Mouse (Mus musculus) bone marrow, adult 2 months (tissue): Measurements from ENCODE around the gene Gpr21. TPM values are rescaled to one million over a fixed set of nuclear protein-coding genes. Genes with fewer than 3 reads are reported as not detected.
"Not testable (repeated sequence)": the region's sequence is repeated elsewhere in the genome, so short reads cannot be mapped to it uniquely, and the experiment has no call there.

Experiments
- H3K27ac ChIP-seq: fragments of 200-500 bp; 2 replicates; pipeline ENCODE4 v1.5.1; 2012; ENCODE audit warnings: low read depth, mild to moderate bottlenecking, control low read depth, inconsistent platforms, low read length; ENCODE audit not compliant: control insufficient read depth, poor library complexity, insufficient read depth
- H3K4me1 ChIP-seq: fragments of 200-500 bp; 2 replicates; pipeline ENCODE4 v1.6.1; 2011; ENCODE audit warnings: low read length; ENCODE audit not compliant: control insufficient read depth, insufficient read depth
- H3K4me3 ChIP-seq: fragments of 200-500 bp; replicated peaks from 2 replicates; pipeline ENCODE3; 2011; ENCODE audit warnings: mild to moderate bottlenecking, low read depth, low read length, control low read depth; ENCODE audit not compliant: control insufficient read depth
- CTCF ChIP-seq: fragments of 200-500 bp; IDR thresholded peaks from 2 replicates; pipeline ENCODE4 v1.5.1; 2011; ENCODE audit warnings: low read length, control low read depth; ENCODE audit not compliant: control insufficient read depth, insufficient read depth
- POLR2A ChIP-seq: fragments of 200-500 bp; IDR thresholded peaks from 2 replicates; pipeline ENCODE4 v1.6.1; 2011; ENCODE audit warnings: low read depth, mild to moderate bottlenecking, control low read depth, low read length, borderline replicate concordance; ENCODE audit not compliant: control insufficient read depth
- WGBS: fragments of 180-500 bp; shearing (Covaris S2); methylation state at CpG from one replicate; pipeline ENCODE4 v1.1.7; 2018; 5-methylcytosine and 5-hydroxymethylcytosine counted together
- polyA plus RNA-seq: library from polyadenylated mRNA; stranded (reverse); fragments of >200 nt; gene quantifications from 2 replicates; pipeline ENCODE4 v1.2.4, GENCODE M21; 2011; ENCODE audit warnings: low replicate concordance; ENCODE audit not compliant: missing spikeins, insufficient read depth, insufficient read length

The Gpr21 gene
- polyA plus RNA-seq, result not detected in 2 replicates

DNA sequence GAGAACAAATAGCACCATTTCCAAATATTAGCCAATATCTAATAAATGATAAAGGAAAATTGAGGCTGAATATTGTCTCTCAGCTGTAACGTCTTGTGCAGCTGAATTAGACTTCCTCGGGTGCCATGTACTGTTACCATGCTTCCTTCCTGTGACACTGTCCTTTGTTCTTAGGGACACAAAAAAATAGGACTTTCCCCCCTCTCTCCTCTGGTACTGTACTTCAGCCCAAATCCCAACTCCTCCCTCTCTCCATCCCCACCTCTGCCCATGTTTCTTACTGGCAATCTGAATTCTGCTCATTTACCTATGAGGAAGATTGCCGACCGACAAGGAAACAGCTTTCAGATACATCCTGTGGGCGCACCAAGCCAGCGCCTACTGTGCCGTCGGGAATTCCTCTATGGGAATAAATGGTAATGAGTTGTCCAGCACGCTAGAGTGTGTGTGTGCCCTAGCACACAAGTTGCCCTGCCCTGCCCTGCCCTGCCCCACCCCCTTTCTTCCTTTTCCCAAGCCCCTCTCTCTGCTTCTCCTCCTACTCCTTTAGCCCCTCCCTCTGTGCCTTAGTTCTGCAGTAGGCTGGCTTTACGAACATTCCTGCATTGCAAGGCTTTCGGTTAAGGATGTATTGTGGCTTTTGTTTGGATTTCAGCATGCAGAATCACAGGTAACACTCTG, at the start of gene Gpr21:
TSS of gene Gpr21 (plus strand) at position 303 of the 681 bp plus-strand sequence.
- TF ChIP-seq POLR2A (no peak), CTCF (no peak)
- WGBS, result 77% methylated on average over 11 of the region's 11 CpGs
- Histone ChIP-seq H3K27ac (no peak within 1 kb of the TSS), H3K4me3 (no peak within 1 kb of the TSS), H3K4me1 (no peaks in the 10 kb centered on the region)

DNA sequence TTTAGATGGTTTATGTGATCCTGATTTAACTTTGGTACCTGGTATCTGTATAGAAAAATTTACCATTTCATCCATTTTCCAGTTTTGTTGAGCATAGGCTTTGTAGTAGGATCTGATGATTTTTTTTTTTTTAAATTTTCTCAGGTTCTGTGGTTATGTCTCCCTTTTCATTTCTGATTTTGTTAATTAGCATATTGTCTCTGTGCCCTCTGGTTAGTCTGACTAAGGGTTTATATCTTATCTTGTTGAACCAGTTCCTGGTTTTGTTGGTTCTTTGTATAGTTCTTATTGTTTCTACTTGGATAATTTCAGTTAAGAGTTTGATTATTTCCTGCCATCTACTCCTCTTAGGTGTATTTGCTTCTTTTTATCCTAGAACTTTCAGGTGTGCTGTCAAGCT, 36.6 kb upstream of the Gpr21 start:
- Histone ChIP-seq H3K27ac (no peak overlapping the region), H3K4me1 (no peaks in the 10 kb centered on the region), H3K4me3 (no peak overlapping the region)
- TF ChIP-seq POLR2A, result no peak
- no peak for TF ChIP-seq CTCF

DNA sequence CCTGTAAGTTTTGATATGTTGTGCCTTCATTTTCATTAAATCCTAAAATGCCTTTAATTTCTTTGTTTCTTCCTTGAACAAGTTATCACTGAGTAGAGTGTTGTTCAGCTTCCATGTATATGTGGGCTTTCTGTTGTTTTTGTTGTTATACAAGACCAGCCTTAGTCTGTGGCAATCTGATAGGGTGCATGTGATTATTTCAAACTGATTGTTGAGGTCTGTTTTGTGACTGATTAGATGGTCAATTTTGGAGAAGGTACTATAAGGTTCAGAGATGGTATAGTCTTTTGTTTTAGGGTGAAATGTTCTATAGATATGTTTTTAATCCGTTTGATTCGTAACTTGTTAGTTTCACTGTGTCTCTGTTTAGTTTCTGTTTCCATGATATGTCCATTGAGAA, 36.1 kb upstream of the Gpr21 start:
- Histone ChIP-seq H3K4me1 (no peaks in the 10 kb centered on the region), H3K4me3 (no peak overlapping the region), H3K27ac (no peak overlapping the region)
- 71% methylated on average over 2 of the region's 2 CpGs for WGBS
- no peak for TF ChIP-seq POLR2A
- TF ChIP-seq CTCF, result no peak

DNA sequence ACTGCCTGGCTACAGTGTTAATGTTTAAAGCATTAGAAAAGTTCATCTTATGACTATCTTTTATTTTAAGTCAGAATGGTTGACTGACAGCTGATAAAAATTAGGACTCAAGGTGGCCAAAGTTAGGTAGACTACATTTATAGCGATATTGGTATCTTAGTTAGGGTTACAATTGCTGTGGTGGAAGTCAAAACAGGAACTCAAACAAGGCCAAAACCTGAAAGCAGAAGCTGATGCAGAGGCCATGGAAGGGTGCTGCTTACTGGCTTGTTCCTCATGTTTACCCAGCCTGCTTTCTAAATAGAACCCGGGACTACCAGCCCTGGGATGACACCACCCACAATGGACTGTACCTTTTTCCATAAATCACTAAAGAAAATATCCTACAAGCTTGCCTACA, 32.0 kb upstream of the Gpr21 start:
- TF ChIP-seq CTCF, result no peak
- TF ChIP-seq POLR2A, result no peak
- Histone ChIP-seq H3K4me3 (no peak overlapping the region), H3K4me1 (no peaks in the 10 kb centered on the region), H3K27ac (no peak overlapping the region)
- 59% methylated on average over 2 of the region's 2 CpGs for WGBS

DNA sequence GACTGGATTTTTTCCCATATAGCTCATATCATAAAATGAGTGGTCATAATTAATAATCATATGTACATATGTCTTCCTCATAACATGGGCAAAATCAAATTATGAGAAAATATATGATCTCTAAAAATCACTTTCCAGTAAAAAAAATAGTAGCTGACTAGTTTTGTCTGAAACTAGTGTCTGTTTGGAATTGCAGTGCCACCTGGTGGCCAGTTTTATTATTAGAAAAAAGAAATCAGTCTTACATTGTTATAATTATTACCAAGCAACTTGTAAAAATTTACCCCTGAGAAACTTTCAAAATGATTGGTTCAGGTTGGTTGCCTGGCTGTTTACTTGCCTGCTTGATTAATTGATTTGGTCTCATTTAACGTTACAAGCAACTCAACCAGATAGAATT, 30.8 kb upstream of the Gpr21 start:
- Histone ChIP-seq H3K27ac (no peak overlapping the region), H3K4me3 (no peak overlapping the region), H3K4me1 (no peaks in the 10 kb centered on the region)
- WGBS, result 72% methylated on average over 1 of the region's 1 CpGs
- TF ChIP-seq POLR2A, result no peak

DNA sequence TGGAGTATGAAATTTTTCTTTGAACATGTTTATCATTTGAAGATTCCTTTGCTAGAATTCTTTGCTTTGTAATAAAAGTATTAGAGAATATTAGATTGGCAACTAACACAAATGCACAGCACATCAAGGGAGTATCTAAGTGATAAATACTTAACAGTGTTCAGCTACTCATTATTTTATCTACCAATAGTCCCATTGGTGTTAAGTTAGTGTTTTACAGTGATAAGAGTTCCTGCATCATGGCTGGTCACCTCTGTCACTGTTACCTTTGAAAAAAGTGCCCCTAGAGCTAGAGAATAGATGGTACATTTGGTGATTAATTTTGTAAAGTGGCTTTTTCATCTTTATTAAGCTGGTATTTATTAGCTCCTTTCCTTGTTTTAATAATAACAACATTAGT, 29.7 kb upstream of the Gpr21 start:
- Histone ChIP-seq H3K4me1 (no peaks in the 10 kb centered on the region), H3K4me3 (no peak overlapping the region), H3K27ac (no peak overlapping the region)
- no peak for TF ChIP-seq CTCF

DNA sequence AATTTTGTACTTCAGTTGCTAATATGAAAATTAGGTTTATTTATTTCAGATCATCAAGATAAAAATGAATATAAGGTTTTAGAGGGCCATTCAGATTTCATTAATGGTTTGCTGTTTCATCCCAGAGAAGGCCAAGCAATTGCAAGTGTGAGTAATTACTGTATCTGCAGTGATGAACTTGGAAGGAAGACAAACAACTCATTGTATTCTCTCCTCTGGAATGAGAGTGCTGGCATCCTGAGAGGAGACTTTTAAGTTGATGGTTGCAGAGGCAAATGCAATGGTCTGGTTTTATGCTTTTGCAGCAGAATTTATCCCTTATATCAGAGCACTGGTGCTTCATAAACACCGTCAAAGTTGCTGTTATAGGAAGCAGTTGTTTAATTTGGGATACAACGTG, 27.2 kb upstream of the Gpr21 start:
- Histone ChIP-seq H3K4me1 (no peaks in the 10 kb centered on the region), H3K4me3 (no peak overlapping the region), H3K27ac (no peak overlapping the region)
- TF ChIP-seq CTCF (no peak), POLR2A (no peak)
- 88% methylated on average over 2 of the region's 2 CpGs for WGBS

DNA sequence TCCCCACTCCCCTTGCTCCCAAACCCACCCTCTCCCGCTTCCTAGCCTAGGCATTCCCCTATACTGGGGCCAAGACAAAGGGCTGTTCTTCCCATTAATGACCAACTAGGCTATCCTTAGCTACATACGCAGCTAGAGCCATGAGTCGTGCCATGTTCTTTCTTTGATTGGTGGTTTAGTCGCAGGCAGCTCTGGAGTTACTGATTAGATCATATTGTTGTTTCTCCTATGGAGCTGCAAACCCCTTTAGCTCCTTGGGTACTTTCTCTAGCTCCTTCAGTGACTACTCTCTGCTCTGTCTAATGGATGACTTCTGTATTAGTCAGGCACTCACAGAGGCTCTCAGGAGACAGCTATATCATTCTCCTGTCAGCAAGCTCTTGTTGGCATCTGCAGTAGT, 18.8 kb upstream of the Gpr21 start:
- WGBS, result 94% methylated on average over 4 of the region's 4 CpGs
- no peak for TF ChIP-seq CTCF
- no peak for TF ChIP-seq POLR2A
- no peak overlapping the region for H3K27ac ChIP-seq
- H3K4me1 ChIP-seq, result no peaks in the 10 kb centered on the region
- H3K4me3 ChIP-seq, result no peak overlapping the region

DNA sequence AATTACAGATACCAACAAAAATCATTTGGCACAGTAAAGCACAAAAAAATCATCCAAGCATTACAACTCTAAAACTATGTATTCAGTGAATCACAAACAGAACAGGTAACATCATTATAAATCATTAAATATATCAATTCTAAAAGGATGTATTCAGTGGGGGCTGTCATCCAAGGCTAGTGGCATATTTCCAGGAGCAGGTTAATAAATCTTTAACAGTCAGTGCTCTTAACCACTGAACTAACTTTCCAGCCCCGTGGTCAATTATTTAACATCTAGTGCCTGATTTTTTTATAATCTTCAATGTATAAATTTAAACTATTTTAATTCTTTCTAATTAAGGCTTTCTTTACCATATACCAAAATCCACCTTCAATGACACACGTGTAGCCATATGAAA, 10.3 kb upstream of the Gpr21 start:
- H3K4me3 ChIP-seq, H3K4me1 ChIP-seq, H3K27ac ChIP-seq: not testable (repeated sequence)
- WGBS, result 62% methylated on average over 2 of the region's 2 CpGs
